Mouse (Mus musculus): Measurements from ENCODE around the gene Wnt7b. TPM values are rescaled to one million over a fixed set of nuclear protein-coding genes. Genes with fewer than 3 reads are reported as not detected.
A peak's percentile ranks its signal among the peaks of the same experiment; 100 is the strongest.

Gene Wnt7b
- 10 to 100 TPM; 47.3 to 47.8 TPM for total RNA-seq (2021)
- long read RNA-seq, transcript Wnt7b-204 (4 exons, 2,521 nt), result minor isoform, 10 of 42 reads
- long read RNA-seq, transcript Wnt7b-202 (4 exons, 3,134 nt), result major isoform, 18 of 42 reads
- long read RNA-seq, partial matches to known transcripts, result 3 of 42 reads
- long read RNA-seq, other reads (novel, unspliced or antisense), result 7 of 42 reads

GRCm38 (mm10) chr15:85582356-85582910 lies at the start of gene Wnt7b:
TSS of gene Wnt7b (minus strand) at chr15:85582473.
- DNase-seq (ENCODE audit: low spot score in 2 of 2), result no peak

GRCm38 (mm10) chr15:85631591-85631990 lies 49.3 kb upstream of the Wnt7b start:
- DNase-seq (ENCODE audit: low spot score in 2 of 2), result no peak

- DNase-seq (ENCODE audit: low spot score in 2 of 2), result no peak
Measured at GRCm38 (mm10) chr15:85629924-85630545, 47.8 kb upstream of the Wnt7b start.

- peak; percentile 72 to 84 for DNase-seq (ENCODE audit: low spot score in 2 of 2)
Measured at GRCm38 (mm10) chr15:85625666-85626279, 43.5 kb upstream of the Wnt7b start.

GRCm38 (mm10) chr15:85622213-85622612 lies 39.9 kb upstream of the Wnt7b start:
- DNase-seq (ENCODE audit: low spot score in 2 of 2), result no peak

GRCm38 (mm10) chr15:85615537-85616100 lies 33.3 kb upstream of the Wnt7b start:
- DNase-seq (ENCODE audit: low spot score in 2 of 2), result no peak

- DNase-seq (ENCODE audit: low spot score in 2 of 2), result no peak
Measured at GRCm38 (mm10) chr15:85615075-85615474, 32.8 kb upstream of the Wnt7b start.

GRCm38 (mm10) chr15:85613358-85614266 lies 31.3 kb upstream of the Wnt7b start:
- peak; percentile 79 to 82 for DNase-seq (ENCODE audit: low spot score in 2 of 2)

GRCm38 (mm10) chr15:85612660-85613357 lies 30.5 kb upstream of the Wnt7b start:
- peak; percentile 69 to 76 for DNase-seq (ENCODE audit: low spot score in 2 of 2)

GRCm38 (mm10) chr15:85611701-85612520 lies 29.6 kb upstream of the Wnt7b start:
- peak; percentile 54 to 64 for DNase-seq (ENCODE audit: low spot score in 2 of 2)

- peak; percentile 85 to 86 for DNase-seq (ENCODE audit: low spot score in 2 of 2)
Measured at GRCm38 (mm10) chr15:85610618-85611218, 28.4 kb upstream of the Wnt7b start.

- no peak for DNase-seq (ENCODE audit: low spot score in 2 of 2)
Measured at GRCm38 (mm10) chr15:85610120-85610519, 27.8 kb upstream of the Wnt7b start.

- DNase-seq (ENCODE audit: low spot score in 2 of 2), result no peak
Measured at GRCm38 (mm10) chr15:85609266-85610004, 27.2 kb upstream of the Wnt7b start.

GRCm38 (mm10) chr15:85605962-85606610 lies 23.8 kb upstream of the Wnt7b start:
- peak; percentile 28 for DNase-seq (ENCODE audit: low spot score in 2 of 2)

- DNase-seq (ENCODE audit: low spot score in 2 of 2), result no peak
Measured at GRCm38 (mm10) chr15:85604938-85605337, 22.7 kb upstream of the Wnt7b start.

- DNase-seq (ENCODE audit: low spot score in 2 of 2), result no peak
Measured at GRCm38 (mm10) chr15:85604507-85604906, 22.2 kb upstream of the Wnt7b start.

- DNase-seq (ENCODE audit: low spot score in 2 of 2), result no peak
Measured at GRCm38 (mm10) chr15:85603422-85603821, 21.1 kb upstream of the Wnt7b start.

- no peak for DNase-seq (ENCODE audit: low spot score in 2 of 2)
Measured at GRCm38 (mm10) chr15:85602733-85603132, 20.5 kb upstream of the Wnt7b start.

Measured in layer of hippocampus, postnatal 10 days (tissue).